Mouse (Mus musculus) effector memory CD4-positive, alpha-beta T cell, adult 5 months (primary cell): ENCODE data around the gene Efcab5. TPM values are rescaled to one million over a fixed set of nuclear protein-coding genes. Genes with fewer than 3 reads are reported as not detected.

ENCODE experiments used
- polyA plus RNA-seq: library from polyadenylated mRNA; unstranded; fragments of 100-300 nt; shearing (Covaris generic); gene quantifications from one replicate; pipeline ENCODE4 v1.2.1, GENCODE M21; 2017

Gene Efcab5
- polyA plus RNA-seq: 0.11 TPM

DNA sequence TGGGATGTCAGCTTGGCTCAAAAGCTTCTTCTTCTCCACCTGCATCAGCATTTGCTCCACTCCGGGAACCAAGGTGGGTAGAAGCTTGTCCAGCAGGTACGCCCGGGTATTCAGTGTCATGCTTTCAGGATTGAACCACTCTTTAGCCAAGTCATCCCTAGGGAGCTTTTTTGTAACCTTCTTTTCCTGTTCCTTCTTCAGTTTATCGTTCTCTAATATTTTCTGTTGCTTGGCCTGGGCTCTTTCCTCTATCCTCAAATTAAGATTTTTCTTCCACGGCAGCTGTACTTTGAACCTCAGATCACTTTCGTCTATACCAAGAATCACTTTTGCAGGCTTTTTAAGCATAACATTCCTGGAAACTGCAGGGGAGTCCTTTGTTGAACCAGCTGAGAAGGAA, at the start of gene Efcab5:
Gene Efcab5 (minus strand): TSS at position 101 of the 400 bp plus-strand sequence.

DNA sequence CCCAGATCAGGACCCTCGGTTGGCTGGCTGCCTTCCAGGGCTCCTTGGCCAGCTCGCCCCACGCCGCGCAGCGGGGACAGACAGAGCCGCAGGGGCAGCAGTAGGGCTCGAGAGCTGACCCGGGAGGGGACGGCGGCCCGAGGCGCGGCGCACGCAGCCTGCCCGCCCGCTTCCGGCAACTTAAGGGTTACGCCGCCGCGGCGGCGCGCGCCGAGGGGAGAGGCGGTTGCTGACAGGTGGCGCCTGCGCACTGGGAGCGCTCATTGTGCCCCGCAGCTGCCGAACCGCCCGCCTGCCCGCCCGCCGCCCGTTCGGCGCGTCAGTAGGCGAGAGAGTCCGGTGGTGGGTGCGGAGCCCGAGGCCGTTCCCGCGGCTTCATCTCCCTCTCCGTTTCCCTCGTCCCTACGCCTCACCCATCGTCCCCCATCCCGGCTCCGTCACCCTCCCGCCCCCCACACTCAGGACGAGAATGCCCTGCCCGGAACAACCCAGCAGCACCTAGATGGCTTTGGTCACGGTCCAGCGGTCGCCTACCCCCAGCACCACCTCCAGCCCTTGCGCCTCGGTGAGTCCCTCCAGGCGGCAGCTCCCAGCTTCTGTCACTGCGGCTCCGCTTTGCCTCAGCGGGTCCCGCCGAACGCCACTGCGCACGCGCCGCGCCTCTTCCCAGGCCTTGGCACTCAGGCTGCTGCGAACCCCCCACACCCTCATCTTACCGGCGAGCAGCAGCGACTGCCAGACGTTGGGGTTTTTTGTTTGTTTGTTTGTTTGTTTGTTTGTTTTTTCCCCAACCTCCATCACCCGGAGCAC, 27.4 kb upstream of the Efcab5 start, which contains the start of gene Ssh2:
Gene Ssh2 (plus strand): TSS at position 337 of the 810 bp plus-strand sequence.

DNA sequence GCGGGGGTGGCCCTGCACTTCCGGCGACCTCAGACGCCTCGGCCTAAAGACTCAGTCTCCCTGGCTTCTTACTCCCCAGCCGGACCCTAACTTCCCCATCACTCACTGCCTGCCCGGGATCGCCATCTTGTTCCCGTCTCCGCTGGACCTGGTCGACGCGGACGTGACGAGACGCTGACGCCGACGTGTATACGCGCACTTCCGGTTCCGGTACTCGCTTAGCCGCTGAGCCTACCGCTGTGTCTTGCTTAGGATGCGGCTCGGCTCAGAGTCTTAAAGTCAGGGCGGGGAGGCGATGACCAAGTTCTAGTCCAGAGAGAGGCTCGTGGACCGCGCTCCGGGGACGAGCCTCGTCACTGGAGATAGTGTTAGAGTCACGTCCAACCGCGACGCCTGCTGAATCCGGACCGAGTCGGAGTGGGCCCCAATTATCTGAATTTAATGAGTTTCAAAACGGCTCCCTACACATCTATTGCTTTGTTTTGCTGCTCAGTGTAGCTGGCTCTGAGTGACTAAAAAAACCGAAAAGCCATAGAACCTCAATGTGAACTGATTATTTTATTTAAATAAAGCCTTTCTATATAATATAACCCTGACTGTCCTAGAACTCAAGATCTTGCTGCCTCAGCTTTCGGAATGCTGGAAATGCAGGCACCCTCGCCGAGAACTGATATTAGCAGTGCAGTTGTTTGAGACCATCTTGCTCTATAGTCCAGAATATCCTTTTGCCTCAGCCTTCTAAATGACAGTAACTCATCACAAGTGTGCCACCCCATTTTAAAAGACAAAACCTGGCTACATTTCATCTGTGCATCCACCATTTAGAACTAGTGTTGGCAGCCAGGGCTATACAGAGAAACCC, 110.3 kb downstream of the Efcab5 start, which contains the start of gene Nsrp1:
Gene Nsrp1 (minus strand): TSS at position 163 of the 862 bp plus-strand sequence.

Other genes starting within 250 kb of the Efcab5 start
- not detected for gene Slc6a4, start 190.4 kb downstream of the Efcab5 start, polyA plus RNA-seq
- 53.2 TPM for gene Nsrp1, start 110.5 kb downstream of the Efcab5 start, polyA plus RNA-seq
- gene Ssh2, start 27.3 kb upstream of the Efcab5 start, polyA plus RNA-seq: 246 TPM